Mouse (Mus musculus) thymus, postnatal 14 days (tissue): ENCODE results near the gene Ube2b.

Experiments used
- DNase-seq: peaks from one replicate; pipeline ENCODE4 v3.0.0; 2021

The Ube2b gene

DNA sequence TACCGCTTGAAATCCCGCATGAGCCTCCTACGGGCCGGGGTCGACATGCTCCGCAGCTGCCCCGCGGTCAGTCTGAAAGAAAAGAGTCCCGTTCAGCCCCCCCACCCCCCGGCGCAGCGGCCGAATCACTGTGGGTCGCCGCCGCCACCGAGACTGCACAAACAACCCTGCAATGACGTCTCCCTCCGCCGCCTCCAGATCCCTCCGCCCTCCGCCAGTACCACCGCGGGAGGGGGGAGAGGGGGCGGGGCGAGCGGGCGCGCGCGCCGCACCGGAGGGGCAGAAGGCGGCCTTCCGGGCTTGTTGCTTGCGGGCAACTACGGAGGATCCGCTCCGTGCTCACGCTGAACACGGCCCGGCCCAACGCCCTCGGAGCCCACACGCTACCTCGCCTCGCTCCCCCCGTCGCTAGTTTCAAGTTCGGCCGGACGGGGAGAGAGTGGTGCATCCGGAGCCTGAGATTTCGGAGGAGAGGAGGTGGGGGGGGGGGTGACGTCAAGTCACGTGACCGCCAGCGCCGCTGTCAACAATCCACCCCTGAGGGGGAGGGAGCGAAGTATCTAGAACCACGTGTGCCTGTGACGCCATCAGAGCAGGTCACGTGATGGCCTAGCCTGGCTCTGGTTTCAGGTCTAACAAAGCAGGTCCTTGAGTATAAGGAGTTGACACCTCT is at the start of gene Ube2b:
Gene Ube2b (minus strand): TSS at position 473 of the 673 bp plus-strand sequence.
- DNase-seq = peak; percentile 95

DNA sequence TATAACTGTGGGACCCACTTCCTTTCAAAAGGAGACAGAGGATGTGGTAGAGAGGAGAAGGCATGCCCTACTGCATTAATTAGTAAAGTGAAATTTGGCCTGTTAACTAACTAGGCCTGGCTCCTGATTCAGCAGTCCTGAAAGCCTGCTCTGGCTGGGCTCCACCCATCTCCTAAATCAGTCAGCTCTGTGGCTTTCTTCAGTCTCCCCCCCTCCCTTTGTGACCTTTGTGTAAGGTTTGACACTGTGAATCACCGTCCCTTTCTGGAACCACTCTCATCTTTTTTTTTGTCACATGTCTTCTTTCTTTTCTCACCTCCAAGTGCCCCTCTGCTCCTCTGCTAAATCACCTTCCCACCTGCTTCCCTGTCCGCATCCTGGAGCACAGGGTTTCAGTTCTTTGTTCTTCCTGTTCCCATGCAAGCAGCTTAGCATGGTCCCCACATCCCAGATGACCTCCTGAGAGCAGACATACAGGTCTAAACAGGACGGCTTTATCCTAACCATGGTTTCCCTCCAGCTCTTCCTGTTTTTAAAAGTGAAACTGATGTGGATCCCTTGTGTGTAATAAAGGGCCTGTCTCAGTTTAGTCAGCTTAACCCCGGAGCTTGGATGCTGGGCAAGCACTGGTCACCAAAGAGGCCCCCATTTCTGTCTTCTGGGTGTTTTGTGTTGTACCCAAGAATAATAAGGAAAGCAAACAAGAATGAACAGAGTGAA is 46.0 kb upstream of the Ube2b start:
- peak; percentile 22 for DNase-seq

DNA sequence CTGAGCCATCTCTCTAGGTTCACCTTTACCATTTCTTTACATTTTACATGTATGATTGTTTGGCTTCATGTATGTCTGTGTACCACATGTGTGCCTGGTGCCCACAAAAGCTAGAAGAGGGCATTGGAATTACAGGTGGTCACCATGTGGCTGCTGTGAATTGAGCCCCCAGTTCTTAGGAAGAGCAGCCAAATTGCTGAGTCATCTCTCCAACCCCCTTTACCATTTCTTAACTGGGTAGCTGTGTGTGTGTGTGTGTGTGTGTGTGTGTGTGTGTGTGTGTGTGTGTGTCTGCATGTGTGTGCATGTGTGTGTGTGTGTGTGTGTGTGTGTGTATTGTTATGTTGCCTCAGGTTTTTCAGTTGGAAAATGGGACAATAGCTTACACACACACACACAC is 43.6 kb upstream of the Ube2b start:
- no peak for DNase-seq

DNA sequence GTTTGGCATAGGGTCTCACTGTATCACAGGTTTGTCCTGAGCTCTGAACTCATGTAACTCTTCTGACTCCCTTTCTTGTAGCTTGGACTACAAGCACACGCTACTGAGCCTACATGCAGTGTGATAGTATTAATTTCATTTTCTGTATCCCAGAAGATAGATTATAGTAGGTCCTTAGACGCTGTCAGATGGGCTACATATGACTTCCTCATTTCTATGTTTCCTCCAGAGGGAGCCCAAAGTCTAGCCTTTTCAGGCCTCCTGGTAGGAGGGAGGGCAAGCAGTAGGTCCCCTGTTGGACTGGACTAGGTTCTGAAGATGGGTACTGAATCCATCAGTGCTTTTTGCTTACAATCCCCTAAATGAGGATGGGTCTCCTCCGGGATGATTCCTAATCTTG is 42.7 kb upstream of the Ube2b start:
- no peak for DNase-seq

GRCm38 (mm10) chr11:52037659-52038058 is 37.1 kb upstream of the Ube2b start:
- no peak for DNase-seq

DNA sequence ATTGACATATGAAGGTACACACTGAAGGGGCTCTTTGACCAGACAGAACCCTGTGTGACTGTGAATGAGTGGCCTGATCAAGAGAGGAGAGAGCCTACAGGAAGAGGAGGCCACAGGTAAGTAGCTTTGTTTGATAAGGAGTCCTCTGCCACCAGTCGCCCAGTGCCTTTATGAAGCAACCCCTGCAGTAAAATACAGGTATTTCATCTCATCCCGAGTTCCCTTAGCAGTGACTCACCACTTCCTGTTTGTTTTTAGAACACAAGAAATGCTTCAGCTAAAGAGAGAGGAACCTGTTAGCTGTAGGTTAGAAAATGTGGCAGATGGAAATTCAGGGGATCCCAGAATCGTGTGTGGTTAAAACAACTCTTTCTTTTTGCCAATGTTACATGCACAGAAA is 35.3 kb upstream of the Ube2b start:
- peak; percentile 45 for DNase-seq

GRCm38 (mm10) chr11:52033953-52034352 is 33.4 kb upstream of the Ube2b start:
- DNase-seq = no peak

GRCm38 (mm10) chr11:52032356-52032755 is 31.8 kb upstream of the Ube2b start:
- no peak for DNase-seq

GRCm38 (mm10) chr11:52018217-52018616 is 17.7 kb upstream of the Ube2b start:
- no peak for DNase-seq

GRCm38 (mm10) chr11:52011541-52011940 is 11.0 kb upstream of the Ube2b start:
- no peak for DNase-seq

- DNase-seq = no peak
Measured at GRCm38 (mm10) chr11:52011011-52011410, 10.4 kb upstream of the Ube2b start.

DNA sequence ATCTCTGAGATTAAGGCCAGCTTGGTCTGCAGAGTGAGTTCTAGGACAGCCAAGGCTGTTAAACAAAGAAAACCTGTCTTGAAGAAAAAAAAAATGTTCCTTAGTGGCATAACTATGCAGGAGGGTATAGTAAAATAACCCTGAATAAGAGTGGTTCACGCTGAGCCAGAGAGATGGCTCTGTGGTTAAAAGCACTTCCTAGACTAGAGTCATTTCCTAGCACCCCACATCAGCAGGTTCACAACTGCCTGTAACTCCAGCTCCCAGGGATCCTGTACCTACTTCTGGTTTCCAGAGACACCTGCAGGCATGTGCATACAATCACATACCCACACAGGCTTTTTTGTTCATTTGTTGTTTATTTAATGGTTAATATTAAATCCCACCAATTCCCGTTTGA is 5.0 kb upstream of the Ube2b start:
- no peak for DNase-seq

GRCm38 (mm10) chr11:52003772-52004528 is 3.4 kb upstream of the Ube2b start, which contains the start of gene Cdkl3:
TSS of gene Cdkl3 (plus strand) at chr11:52004221.
- peak; percentile 95 for DNase-seq

GRCm38 (mm10) chr11:52003505-52003771 is 2.9 kb upstream of the Ube2b start:
- DNase-seq = no peak

DNA sequence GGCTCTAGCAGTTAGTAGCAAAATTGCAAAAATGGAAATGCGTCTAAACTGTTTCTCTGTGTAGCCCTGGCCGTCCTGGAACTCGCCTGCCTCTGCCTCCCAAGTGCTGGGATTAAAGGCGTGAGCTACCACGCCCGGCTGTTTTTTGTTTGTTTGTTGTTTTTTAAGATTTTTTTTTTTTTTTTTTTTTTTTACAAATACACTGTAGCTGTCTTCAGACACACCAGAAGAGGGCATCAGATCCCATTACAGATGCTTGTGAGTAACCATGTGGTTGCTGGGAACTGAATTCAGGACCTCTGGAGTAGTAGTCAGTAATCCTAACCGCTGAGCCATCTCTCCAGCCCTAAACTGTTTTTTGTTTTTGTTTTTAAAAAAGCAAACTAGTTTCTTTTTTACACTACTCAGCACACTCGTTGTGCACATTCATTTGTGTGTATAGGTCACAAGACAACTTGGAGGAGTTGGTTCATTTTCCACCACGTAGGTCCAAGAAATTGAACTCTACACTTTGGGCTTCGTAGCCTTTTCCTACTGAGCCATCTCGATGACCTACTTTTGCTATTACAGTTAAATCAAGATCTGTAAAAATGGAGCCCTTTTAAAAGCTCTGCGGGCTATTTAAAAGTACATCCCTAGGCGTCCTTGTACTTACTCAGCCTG is 2.4 kb upstream of the Ube2b start:
- no peak for DNase-seq

DNA sequence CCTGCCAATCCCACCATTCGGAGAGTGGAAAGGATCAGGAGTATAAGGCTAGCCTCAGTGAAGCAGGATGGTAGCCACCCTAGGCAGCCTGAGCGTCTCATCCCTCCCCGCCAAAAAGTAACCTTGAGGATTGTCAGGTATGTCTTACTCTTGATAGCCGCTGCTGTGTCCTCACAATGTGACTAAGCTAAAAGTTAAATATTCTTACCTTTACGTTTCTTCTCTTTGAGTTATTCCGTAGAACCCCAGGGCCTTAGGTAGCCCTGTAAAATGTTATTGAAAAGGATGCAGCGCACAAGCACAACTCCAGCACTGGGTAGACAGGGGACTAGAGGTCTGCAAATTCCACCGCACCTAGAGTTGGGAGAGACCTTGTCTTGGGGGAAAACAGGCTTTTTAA is 1.3 kb upstream of the Ube2b start:
- DNase-seq = no peak

DNA sequence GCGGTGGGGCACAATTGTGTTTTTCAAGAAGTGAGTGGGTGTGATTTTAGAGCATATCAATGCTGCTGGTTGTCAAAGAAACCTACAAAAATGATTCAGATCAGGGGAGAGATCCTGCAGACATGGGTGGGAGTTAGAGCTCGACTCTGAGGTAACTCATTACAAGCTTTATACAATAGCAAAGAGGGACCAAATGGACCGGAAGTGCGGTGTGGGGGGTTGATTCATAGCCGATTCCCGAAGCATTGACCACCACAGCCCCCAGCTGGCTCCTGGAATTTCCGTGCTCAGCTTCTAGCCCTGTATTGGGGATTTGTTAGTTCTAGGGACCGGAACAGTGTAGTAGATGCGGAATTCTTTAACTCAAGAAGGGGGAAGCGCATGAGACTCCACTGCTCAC is 779 bp upstream of the Ube2b start:
- peak; percentile 15 for DNase-seq

- no peak for DNase-seq
Measured at GRCm38 (mm10) chr11:51999611-52000289, 812 bp downstream of the Ube2b start.

- no peak for DNase-seq
Measured at GRCm38 (mm10) chr11:51971644-51972043, 28.9 kb downstream of the Ube2b start.

DNA sequence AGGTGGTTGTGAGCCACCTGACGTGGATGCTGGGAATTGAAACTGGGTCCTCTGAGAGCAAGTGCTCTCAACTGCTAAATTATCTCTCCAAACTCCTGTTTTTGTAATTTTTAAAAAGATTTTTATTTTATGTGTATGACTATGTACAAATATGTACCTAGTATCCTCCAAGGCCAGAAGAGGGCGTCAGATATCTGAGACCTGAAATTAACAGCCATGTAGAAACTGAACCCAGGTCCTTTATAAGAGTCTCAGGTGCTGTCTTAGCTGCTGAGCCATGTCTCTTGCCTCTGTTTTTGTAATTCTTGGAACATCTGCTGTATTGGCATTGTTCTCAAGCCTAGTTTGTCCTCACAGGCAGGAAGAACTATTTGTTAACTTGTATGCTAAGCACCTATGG is 31.1 kb downstream of the Ube2b start:
- no peak for DNase-seq

DNA sequence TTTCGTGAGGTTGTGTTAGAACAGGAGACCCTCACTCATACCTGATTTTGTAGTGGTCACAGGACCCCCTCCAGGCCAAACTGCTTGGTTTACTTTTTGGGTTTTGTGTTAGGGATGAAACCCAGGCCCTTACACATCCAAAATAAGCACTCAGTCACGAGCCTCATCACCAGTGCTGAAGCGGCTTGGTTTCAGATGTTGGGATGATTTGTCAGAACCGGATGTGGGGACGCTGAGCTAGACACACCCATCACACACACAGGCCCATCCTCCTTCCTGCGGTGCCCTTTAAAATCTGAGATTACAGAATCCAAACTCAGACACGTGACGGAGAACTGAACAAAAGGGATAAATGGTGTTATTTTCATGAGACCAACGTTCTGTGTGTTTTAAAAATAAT is 31.7 kb downstream of the Ube2b start:
- DNase-seq = peak; percentile 44

DNA sequence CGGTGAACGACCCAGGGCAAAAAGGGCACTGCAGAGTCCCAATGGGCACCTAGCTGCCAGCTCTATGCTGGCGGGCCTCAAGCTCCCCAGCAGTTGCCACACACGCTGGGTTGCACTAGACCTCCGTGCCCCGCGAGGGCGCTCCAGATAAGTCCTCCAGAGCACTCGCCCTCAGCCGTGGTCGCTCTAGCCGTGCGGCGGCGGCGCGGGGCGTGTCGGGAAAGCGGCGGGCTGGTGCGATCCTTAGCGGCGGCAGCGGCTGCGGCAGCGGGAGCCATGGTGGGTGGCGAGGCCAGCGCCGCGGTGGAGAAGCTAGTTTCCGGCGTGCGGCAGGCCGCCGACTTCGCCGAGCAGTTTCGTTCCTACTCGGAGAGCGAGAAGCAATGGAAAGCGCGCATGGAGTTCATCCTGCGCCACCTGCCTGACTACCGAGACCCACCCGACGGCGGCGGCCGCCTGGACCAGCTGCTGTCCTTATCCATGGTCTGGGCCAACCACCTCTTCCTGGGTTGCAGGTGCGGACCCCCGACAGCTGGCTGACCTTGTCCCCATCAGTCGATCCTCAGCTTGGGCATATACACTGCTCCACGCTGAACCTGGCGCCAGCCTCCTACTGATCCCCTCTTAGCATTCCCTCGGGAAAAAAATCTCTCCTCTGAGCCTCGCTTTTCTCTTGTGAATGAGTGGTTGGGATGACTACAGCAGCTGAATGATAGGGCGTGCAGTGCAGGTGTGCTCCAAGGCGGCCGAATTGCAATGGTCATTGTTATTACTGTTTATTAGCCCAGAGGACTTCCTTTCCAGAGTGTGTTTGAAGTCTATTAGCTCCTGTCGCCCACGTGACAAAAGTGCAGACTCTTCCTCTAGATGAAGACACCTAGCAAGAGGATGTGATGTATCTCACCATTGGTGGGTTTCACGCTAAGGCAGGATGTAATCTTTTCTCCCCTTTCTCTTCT is 32.8 kb downstream of the Ube2b start, which contains the start of gene Cdkn2aipnl:
Gene Cdkn2aipnl (plus strand): TSS at position 219 of the 959 bp plus-strand sequence.
- peak; percentile 99 for DNase-seq
